Mouse (Mus musculus) embryonic facial prominence, embryonic 11.5 days (tissue): ENCODE data around the gene Mtmr4. TPM values are rescaled to one million over a fixed set of nuclear protein-coding genes. Genes with fewer than 3 reads are reported as not detected.
A peak's percentile ranks its signal among the peaks of the same experiment; 100 is the strongest.

Source experiments
- ATAC-seq: fragments of 200-750 bp; cut with Nextera tagmentation; replicated peaks from 2 replicates; pipeline ENCODE4 v1.8.0; 2017; ENCODE audit warnings: low read depth; ENCODE audit not compliant: insufficient number of reproducible peaks, low FRiP score, low TSS enrichment
- DNase-seq: peaks from one replicate; pipeline ENCODE4 v3.0.0-alpha.2; 2015; ENCODE audit warnings: low spot score
- H3K27ac ChIP-seq: fragments of 300-500 bp; sonication (generic); replicated peaks from 2 replicates; pipeline ENCODE4 v1.5.1; 2014; ENCODE audit warnings: mild to moderate bottlenecking, low read depth, low read length, control low read depth
- H3K27me3 ChIP-seq: fragments of 300-500 bp; sonication (generic); 2 replicates; pipeline ENCODE4 v1.6.1; 2014; ENCODE audit warnings: mild to moderate bottlenecking, low read length, moderate library complexity, mixed read lengths; ENCODE audit not compliant: control insufficient read depth, insufficient read depth
- H3K36me3 ChIP-seq: fragments of 300-500 bp; sonication (generic); replicated peaks from 2 replicates; pipeline ENCODE4 v1.6.1; 2014; ENCODE audit warnings: low read depth, mild to moderate bottlenecking, low read length, moderate library complexity, mixed read lengths; ENCODE audit not compliant: control insufficient read depth, insufficient read depth
- H3K4me1 ChIP-seq: fragments of 300-500 bp; sonication (generic); 2 replicates; pipeline ENCODE4 v1.6.1; 2014; ENCODE audit warnings: low read length, mixed read lengths; ENCODE audit not compliant: control insufficient read depth, insufficient read depth
- H3K4me2 ChIP-seq: fragments of 300-500 bp; sonication (generic); 2 replicates; pipeline ENCODE4 v1.6.1; 2014; ENCODE audit warnings: low read depth, mild to moderate bottlenecking, control low read depth, low read length, moderate library complexity
- H3K4me3 ChIP-seq: fragments of 300-500 bp; sonication (generic); 2 replicates; pipeline ENCODE4 v1.5.1; 2014; ENCODE audit warnings: low read depth, low read length, control low read depth
- H3K9ac ChIP-seq: fragments of 300-500 bp; sonication (generic); replicated peaks from 2 replicates; pipeline ENCODE4 v1.6.1; 2014; ENCODE audit warnings: mild to moderate bottlenecking, control low read depth, low read length
- H3K9me3 ChIP-seq: fragments of 300-500 bp; sonication (generic); replicated peaks from 2 replicates; pipeline ENCODE4 v1.6.1; 2016; ENCODE audit warnings: mild to moderate bottlenecking, low read length, inconsistent platforms, mixed read lengths; ENCODE audit not compliant: control insufficient read depth
- WGBS: fragments of 180-500 bp; shearing (Covaris S2); extraction: QIAGEN DNeasy Blood & Tissue Kit; methylation state at CpG from one replicate; pipeline ENCODE4 v1.1.7; 2014; 5-methylcytosine and 5-hydroxymethylcytosine counted together
- polyA plus RNA-seq: library from polyadenylated mRNA; unstranded; fragments of >200 nt; fragmentation: Nextera tagmentation; extraction: Ambion mirVana; gene quantifications from 2 replicates; pipeline ENCODE4 v1.2.1, GENCODE M21; 2014

Gene Mtmr4
- polyA plus RNA-seq, 1 experiment from 2014 or later, result 61.9 TPM

- Histone ChIP-seq H3K4me3 (peak overlapping the region; percentile 55), H3K36me3 (no peaks in the 10 kb centered on the region), H3K9ac (peak overlapping the region; percentile 61), H3K9me3 (no peaks in the 10 kb centered on the region), H3K4me2 (peak overlapping the region; percentile 98), H3K27ac (no peak overlapping the region), H3K4me1 (no peaks in the 10 kb centered on the region), H3K27me3 (no peaks in the 10 kb centered on the region)
- ATAC-seq, result no peak; the same call in 1 of the 2 replicates
- 12% methylated on average over 10 of the region's 10 CpGs for WGBS
- no peak for DNase-seq
Observed at GRCm38 (mm10) chr11:87578963-87579601, 12.9 kb upstream of the Mtmr4 start.

- no peaks in the 10 kb centered on the region for H3K4me1 ChIP-seq
- H3K9me3 ChIP-seq, result no peaks in the 10 kb centered on the region
- DNase-seq (no peak), ATAC-seq (no peak)
- no peaks in the 10 kb centered on the region for H3K36me3 ChIP-seq
- no peak overlapping the region for H3K4me2 ChIP-seq
- WGBS, result 49% methylated on average over 1 of the region's 1 CpGs
- no peak overlapping the region for H3K9ac ChIP-seq
- H3K4me3 ChIP-seq, result no peak overlapping the region
- no peak overlapping the region for H3K27ac ChIP-seq
- no peaks in the 10 kb centered on the region for H3K27me3 ChIP-seq
Observed at GRCm38 (mm10) chr11:87579713-87580112, 12.2 kb upstream of the Mtmr4 start.

- Histone ChIP-seq H3K4me2 (no peak overlapping the region; the same call in 1 of the 2 replicates), H3K4me1 (no peaks in the 10 kb centered on the region), H3K27me3 (no peaks in the 10 kb centered on the region), H3K9ac (no peak overlapping the region), H3K9me3 (no peaks in the 10 kb centered on the region), H3K36me3 (no peaks in the 10 kb centered on the region), H3K27ac (no peak overlapping the region), H3K4me3 (no peak overlapping the region)
- no peak for DNase-seq
- WGBS, result 46% methylated on average over 10 of the region's 10 CpGs
- ATAC-seq, result no peak
Observed at GRCm38 (mm10) chr11:87580543-87581085, 11.3 kb upstream of the Mtmr4 start.

- Histone ChIP-seq H3K9me3 (no peaks in the 10 kb centered on the region), H3K4me1 (no peaks in the 10 kb centered on the region), H3K9ac (no peak overlapping the region), H3K4me3 (no peak overlapping the region), H3K27ac (no peak overlapping the region), H3K36me3 (no peaks in the 10 kb centered on the region), H3K27me3 (no peaks in the 10 kb centered on the region), H3K4me2 (no peak overlapping the region)
- WGBS, result 87% methylated on average over 12 of the region's 12 CpGs
- ATAC-seq (no peak), DNase-seq (no peak)
Observed at GRCm38 (mm10) chr11:87581161-87581865, 10.6 kb upstream of the Mtmr4 start.

- Histone ChIP-seq H3K4me3 (no peak overlapping the region), H3K9me3 (no peaks in the 10 kb centered on the region), H3K9ac (no peak overlapping the region), H3K4me2 (no peak overlapping the region), H3K27me3 (no peaks in the 10 kb centered on the region), H3K27ac (no peak overlapping the region), H3K4me1 (no peaks in the 10 kb centered on the region), H3K36me3 (no peaks in the 10 kb centered on the region)
- 81% methylated on average over 8 of the region's 8 CpGs for WGBS
- no peak for ATAC-seq
- DNase-seq, result no peak
Observed at GRCm38 (mm10) chr11:87581933-87582710, 9.8 kb upstream of the Mtmr4 start.

GRCm38 (mm10) chr11:87583291-87584034 lies 8.5 kb upstream of the Mtmr4 start:
- H3K36me3 ChIP-seq, result no peaks in the 10 kb centered on the region
- no peaks in the 10 kb centered on the region for H3K4me1 ChIP-seq
- no peak overlapping the region for H3K9ac ChIP-seq
- H3K4me3 ChIP-seq, result no peak overlapping the region
- H3K27me3 ChIP-seq, result no peaks in the 10 kb centered on the region
- H3K27ac ChIP-seq, result no peak overlapping the region
- H3K9me3 ChIP-seq, result no peaks in the 10 kb centered on the region
- DNase-seq (no peak), ATAC-seq (no peak)
- no peak overlapping the region for H3K4me2 ChIP-seq
- 83% methylated on average over 6 of the region's 6 CpGs for WGBS

GRCm38 (mm10) chr11:87584711-87585505 lies 7.1 kb upstream of the Mtmr4 start:
- H3K36me3 ChIP-seq, result no peaks in the 10 kb centered on the region
- H3K9me3 ChIP-seq, result no peaks in the 10 kb centered on the region
- no peak overlapping the region for H3K4me2 ChIP-seq
- H3K27ac ChIP-seq, result no peak overlapping the region
- DNase-seq (no peak), ATAC-seq (no peak)
- WGBS, result 82% methylated on average over 10 of the region's 10 CpGs
- no peak overlapping the region for H3K9ac ChIP-seq
- H3K4me3 ChIP-seq, result no peak overlapping the region
- H3K4me1 ChIP-seq, result no peaks in the 10 kb centered on the region
- H3K27me3 ChIP-seq, result no peaks in the 10 kb centered on the region
